Mouse (Mus musculus) E14TG2a.4 (cell line): ENCODE measurements at regions not wholly inside any gene's neighbourhood (a gene's known extent, or its start where the extent isn't known, plus 50 kb on each side); places are given as distances from the start of the nearest gene placed in this dataset.
A peak's percentile ranks its signal among the peaks of the same experiment; 100 is the strongest.

Source experiments
- H3K27me3 ChIP-seq: 2 replicates; pipeline ENCODE4 v1.6.1; 2014; ENCODE audit warnings: low read length, control low read depth; ENCODE audit not compliant: insufficient read depth
- H3K36me3 ChIP-seq: 2 replicates; pipeline ENCODE4 v1.6.1; 2014; ENCODE audit warnings: low read length, control low read depth; ENCODE audit not compliant: insufficient read depth
- H3K4me1 ChIP-seq: replicated peaks from 2 replicates; pipeline ENCODE4 v1.6.1; 2014; ENCODE audit warnings: low read depth, low read length, control low read depth
- H3K4me3 ChIP-seq: replicated peaks from 2 replicates; pipeline ENCODE4 v1.5.1; 2014; ENCODE audit warnings: mild to moderate bottlenecking, low read length
- H3K9me3 ChIP-seq: 2 replicates; pipeline ENCODE4 v1.6.1; 2014; ENCODE audit warnings: low read length, control low read depth
- CTCF ChIP-seq: conservative IDR thresholded peaks from 2 replicates; pipeline ENCODE4 v1.5.1; 2014; ENCODE audit warnings: low read length
- NANOG ChIP-seq: IDR thresholded peaks from 2 replicates; pipeline ENCODE4 v1.6.1; 2014; ENCODE audit warnings: borderline replicate concordance, low read length, mixed read lengths
- POU5F1 ChIP-seq: IDR thresholded peaks from 2 replicates; pipeline ENCODE4 v1.6.1; 2014; ENCODE audit warnings: low read length, borderline replicate concordance

DNA sequence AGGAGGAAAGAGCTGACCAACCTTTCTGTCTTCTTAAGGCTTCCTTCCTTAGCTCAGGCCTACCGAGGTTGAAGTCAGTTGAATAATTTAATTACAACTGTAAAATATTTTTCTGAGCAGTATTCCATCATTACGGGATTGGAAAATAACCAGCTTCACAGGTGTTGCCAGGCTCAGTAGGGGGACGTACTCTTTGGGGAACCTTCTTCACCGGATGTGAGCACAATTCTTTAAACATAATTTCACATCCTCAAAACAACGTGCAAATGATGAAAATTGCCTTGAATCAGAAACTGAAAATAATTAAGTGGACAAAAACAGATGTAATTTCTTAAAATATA is 515.9 kb downstream of the Tns3 start:
- Histone ChIP-seq H3K4me3 (no peak overlapping the region), H3K9me3 (no peaks in the 10 kb centered on the region), H3K36me3 (no peaks in the 10 kb centered on the region), H3K4me1 (peaks cover 19% of the 10 kb centered on the region), H3K27me3 (peaks cover 3% of the 10 kb centered on the region; the same call in 1 of the 2 replicates)
- TF ChIP-seq POU5F1 (no peak), CTCF (no peak), NANOG (no peak)

DNA sequence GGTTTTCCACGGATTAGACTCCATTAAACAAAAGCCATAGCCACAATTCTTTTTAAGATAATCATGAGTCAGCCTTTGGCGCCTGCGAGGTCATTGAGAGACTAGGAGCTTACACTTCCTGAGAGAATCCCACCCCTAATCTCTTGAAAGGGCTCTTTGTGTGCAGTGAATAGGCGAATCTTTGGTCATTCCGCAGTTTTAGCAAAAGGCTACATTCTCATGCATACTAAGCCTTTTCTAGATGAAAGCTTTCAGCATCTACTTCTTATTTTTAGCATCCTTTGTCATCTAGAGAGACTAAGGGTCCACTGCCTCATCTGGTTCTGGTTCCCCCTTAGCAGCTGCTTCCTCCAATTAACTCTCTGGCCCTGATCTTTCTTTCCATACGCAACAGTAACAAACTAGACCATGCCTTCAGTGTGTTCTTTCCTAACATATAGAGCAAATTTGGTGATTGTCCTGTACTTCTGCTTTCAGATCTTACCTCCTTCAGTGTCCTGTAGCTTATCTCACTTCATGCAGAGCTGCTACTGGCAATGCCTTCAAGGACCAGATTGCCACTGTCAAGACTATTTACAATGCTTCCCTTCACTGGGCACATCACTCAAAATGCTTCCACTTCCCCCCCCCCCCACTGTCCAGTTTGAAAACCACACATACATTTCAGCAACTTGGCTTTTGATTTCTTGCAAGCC is 516.4 kb downstream of the Tns3 start:
- H3K4me1 ChIP-seq, result peaks cover 19% of the 10 kb centered on the region
- H3K27me3 ChIP-seq, result peaks cover 3% of the 10 kb centered on the region; the same call in 1 of the 2 replicates
- no peaks in the 10 kb centered on the region for H3K9me3 ChIP-seq
- TF ChIP-seq POU5F1 (peak; percentile 56; the same call in 1 of the 2 replicates), CTCF (no peak), NANOG (peak; percentile 71)
- no peak overlapping the region for H3K4me3 ChIP-seq
- H3K36me3 ChIP-seq, result no peaks in the 10 kb centered on the region

GRCm38 (mm10) chr11:8137366-8137765 is 527.0 kb downstream of the Tns3 start:
- TF ChIP-seq POU5F1 (no peak), NANOG (no peak), CTCF (0 out of 2 replicates have a peak, but pooled peaks have one; percentile 14)
- H3K4me1 ChIP-seq, result no peaks in the 10 kb centered on the region
- H3K36me3 ChIP-seq, result no peaks in the 10 kb centered on the region
- H3K4me3 ChIP-seq, result no peak overlapping the region
- no peaks in the 10 kb centered on the region for H3K27me3 ChIP-seq
- H3K9me3 ChIP-seq, result no peaks in the 10 kb centered on the region

- no peaks in the 10 kb centered on the region for H3K27me3 ChIP-seq
- H3K4me1 ChIP-seq, result no peaks in the 10 kb centered on the region
- no peak for TF ChIP-seq CTCF
- TF ChIP-seq NANOG, result no peak
- no peak for TF ChIP-seq POU5F1
- H3K9me3 ChIP-seq, result no peaks in the 10 kb centered on the region
- H3K4me3 ChIP-seq, result no peak overlapping the region
- H3K36me3 ChIP-seq, result no peaks in the 10 kb centered on the region
Observed at GRCm38 (mm10) chr11:8136666-8137065, 527.7 kb downstream of the Tns3 start.

- H3K27me3 ChIP-seq, result no peaks in the 10 kb centered on the region
- H3K4me1 ChIP-seq, result no peaks in the 10 kb centered on the region
- no peak overlapping the region for H3K4me3 ChIP-seq
- no peaks in the 10 kb centered on the region for H3K9me3 ChIP-seq
- TF ChIP-seq POU5F1 (no peak), NANOG (no peak), CTCF (no peak)
- H3K36me3 ChIP-seq, result no peaks in the 10 kb centered on the region
Observed at GRCm38 (mm10) chr11:8109286-8109685, 555.0 kb downstream of the Tns3 start.

- Histone ChIP-seq H3K4me3 (no peak overlapping the region), H3K27me3 (no peaks in the 10 kb centered on the region), H3K4me1 (peaks cover 5% of the 10 kb centered on the region; the same call in 1 of the 2 replicates), H3K36me3 (no peaks in the 10 kb centered on the region), H3K9me3 (no peaks in the 10 kb centered on the region)
- TF ChIP-seq POU5F1 (no peak), CTCF (no peak), NANOG (no peak)
Observed at GRCm38 (mm10) chr11:8101091-8101490, 563.2 kb downstream of the Tns3 start.

DNA sequence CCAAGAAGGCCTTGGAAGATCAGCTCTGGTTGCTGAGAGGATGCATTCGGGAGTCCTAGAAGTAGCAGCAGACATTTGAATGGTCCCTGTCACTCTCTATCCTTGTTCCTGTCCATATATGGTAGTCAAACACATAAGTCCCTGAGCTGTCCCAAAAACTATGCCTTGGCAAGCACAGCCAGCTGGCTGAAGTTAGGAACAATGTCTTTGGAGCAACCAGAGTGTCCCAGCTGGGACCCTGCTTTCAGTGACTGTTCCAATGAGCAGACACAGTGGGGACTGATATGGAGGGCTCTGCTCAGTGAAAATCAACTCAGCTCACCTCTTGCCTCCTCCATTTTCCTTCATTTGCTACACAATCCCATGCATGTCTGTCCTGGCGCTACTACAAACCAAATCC is 580.0 kb downstream of the Tns3 start:
- Histone ChIP-seq H3K4me3 (no peak overlapping the region), H3K4me1 (peaks cover 11% of the 10 kb centered on the region; the same call in 1 of the 2 replicates), H3K36me3 (no peaks in the 10 kb centered on the region), H3K27me3 (peaks cover 15% of the 10 kb centered on the region), H3K9me3 (peaks cover 9% of the 10 kb centered on the region; the same call in 1 of the 2 replicates)
- TF ChIP-seq POU5F1, result no peak
- TF ChIP-seq NANOG, result no peak
- no peak for TF ChIP-seq CTCF

DNA sequence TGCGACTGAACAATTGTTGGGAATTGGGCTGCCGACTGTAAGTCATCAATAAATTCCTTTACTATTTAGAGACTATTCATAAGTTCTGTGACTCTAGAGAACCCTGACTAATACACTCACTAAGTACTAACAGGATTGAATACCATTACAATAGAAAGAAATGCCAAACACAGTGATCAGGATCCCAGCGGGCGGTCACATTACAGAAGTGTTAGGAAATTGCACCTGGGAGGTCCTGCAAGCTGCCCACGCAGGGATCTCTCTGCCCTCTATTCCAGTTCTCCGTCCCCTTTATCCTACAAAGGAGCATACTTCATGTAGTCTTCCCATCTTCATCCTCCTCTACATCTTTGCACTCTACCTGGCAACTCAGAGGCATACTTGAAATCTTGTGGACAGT is 581.5 kb downstream of the Tns3 start:
- H3K27me3 ChIP-seq, result peaks cover 12% of the 10 kb centered on the region
- H3K9me3 ChIP-seq, result peaks cover 9% of the 10 kb centered on the region; the same call in 1 of the 2 replicates
- H3K4me3 ChIP-seq, result no peak overlapping the region
- peak; percentile 83 for TF ChIP-seq NANOG
- no peak for TF ChIP-seq CTCF
- no peak for TF ChIP-seq POU5F1
- no peaks in the 10 kb centered on the region for H3K36me3 ChIP-seq
- H3K4me1 ChIP-seq, result peaks cover 11% of the 10 kb centered on the region; the same call in 1 of the 2 replicates
